Mouse (Mus musculus) CD8-positive naive resting alpha-beta T cell, adult 2 months (primary cell): Measurements from ENCODE around the gene Prph2.

Experiments used
- DNase-seq, 2 experiments: peaks; one replicate each; pipeline ENCODE4 v3.0.0; 2022; ENCODE audit warnings: low read depth in 2 of 2, low spot score in 2 of 2

Prph2 gene

GRCm38 (mm10) chr17:46910186-46910585 is at the start of gene Prph2:
Prph2 (plus strand) TSS chr17:46910459.
- no peak for DNase-seq

- DNase-seq = no peak
Measured at GRCm38 (mm10) chr17:46864566-46865195, 45.6 kb upstream of the Prph2 start.

GRCm38 (mm10) chr17:46866836-46867235 is 43.4 kb upstream of the Prph2 start:
- DNase-seq = no peak

GRCm38 (mm10) chr17:46870204-46870798 is 40.0 kb upstream of the Prph2 start:
- peak; percentile 80 to 81 for DNase-seq

- DNase-seq = peak in 1 of 2 experiments; percentile 27
Measured at GRCm38 (mm10) chr17:46870913-46871312, 39.3 kb upstream of the Prph2 start.

GRCm38 (mm10) chr17:46872806-46873205 is 37.5 kb upstream of the Prph2 start:
- no peak for DNase-seq

- DNase-seq = no peak
Measured at GRCm38 (mm10) chr17:46874133-46874532, 36.1 kb upstream of the Prph2 start.

GRCm38 (mm10) chr17:46875626-46876025 is 34.6 kb upstream of the Prph2 start:
- DNase-seq = peak in 1 of 2 experiments; percentile 23

GRCm38 (mm10) chr17:46876371-46876950 is 33.8 kb upstream of the Prph2 start:
- DNase-seq = no peak

- DNase-seq = no peak
Measured at GRCm38 (mm10) chr17:46877061-46877460, 33.2 kb upstream of the Prph2 start.

GRCm38 (mm10) chr17:46879841-46880311 is 30.4 kb upstream of the Prph2 start:
- no peak for DNase-seq

- DNase-seq = no peak
Measured at GRCm38 (mm10) chr17:46880322-46880721, 29.9 kb upstream of the Prph2 start.

GRCm38 (mm10) chr17:46881728-46882127 is 28.5 kb upstream of the Prph2 start:
- no peak for DNase-seq

- no peak for DNase-seq
Measured at GRCm38 (mm10) chr17:46883107-46883506, 27.2 kb upstream of the Prph2 start.

GRCm38 (mm10) chr17:46884766-46885165 is 25.5 kb upstream of the Prph2 start:
- no peak for DNase-seq

- no peak for DNase-seq
Measured at GRCm38 (mm10) chr17:46885218-46885909, 24.9 kb upstream of the Prph2 start.

- DNase-seq = no peak
Measured at GRCm38 (mm10) chr17:46885910-46886643, 24.2 kb upstream of the Prph2 start.

- DNase-seq = peak in 1 of 2 experiments; percentile 46
Measured at GRCm38 (mm10) chr17:46888511-46889212, 21.6 kb upstream of the Prph2 start.

GRCm38 (mm10) chr17:46889450-46890084 is 20.7 kb upstream of the Prph2 start:
- peak in 1 of 2 experiments; percentile 16 for DNase-seq
